Mouse (Mus musculus) ES-E14 (cell line): ENCODE results near the gene Actn1.

Experiments used
- CHD2 ChIP-seq: IDR thresholded peaks from 2 replicates; pipeline ENCODE4 v1.6.1; 2014; ENCODE audit warnings: mild to moderate bottlenecking, low read depth, low read length, inconsistent platforms
- ZC3H11A ChIP-seq: IDR thresholded peaks from 2 replicates; pipeline ENCODE4 v1.6.1; 2012; ENCODE audit warnings: low read depth, mild to moderate bottlenecking, inconsistent platforms, low read length, borderline replicate concordance
- ZNF384 ChIP-seq: IDR thresholded peaks from 2 replicates; pipeline ENCODE4 v1.6.1; 2012; ENCODE audit warnings: low read depth, low read length, inconsistent platforms

DNA sequence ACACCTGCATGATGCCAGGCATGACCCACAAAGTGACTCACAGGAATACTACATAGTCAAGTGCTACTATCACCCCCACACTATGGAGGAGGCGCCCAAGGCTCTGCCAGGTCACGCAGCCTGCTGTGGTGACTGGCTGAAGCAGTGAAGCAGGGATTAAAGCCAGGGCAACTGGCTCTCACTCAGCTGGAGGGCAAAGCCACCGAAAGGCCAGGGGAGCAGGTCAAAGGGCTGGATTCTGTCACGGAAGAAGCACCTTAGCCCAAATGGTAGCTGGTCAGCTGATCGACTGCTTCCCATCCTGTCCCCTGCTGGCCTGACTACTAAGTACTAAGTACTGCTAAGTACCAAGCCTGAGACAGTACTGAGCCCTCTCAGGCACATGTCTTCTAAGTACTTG is 76.1 kb downstream of the Actn1 start:
- TF ChIP-seq ZNF384 (no peak), CHD2 (no peak), ZC3H11A (no peak)
